20 mouse cellular contexts compared by ENCODE assay signal in genomic region chr6:89380751-89381150, GRCm38 (mm10).
"Had no signal": no experiment of that assay in that cellular context is flagged by ENCODE, and none has a peak within 500 bp of the region (broad histone marks: within the 10 kb centered on the region; RNA-seq: fewer than 3 reads in every experiment).

No protein-coding gene starts in this region.

- H3K36me3 ChIP-seq: liver, embryonic 13.5 days; midbrain, embryonic 12.5 days; midbrain, embryonic 15.5 days; neural tube, embryonic 13.5 days had no signal

- H3K4me1 ChIP-seq: liver, embryonic 13.5 days; midbrain, embryonic 12.5 days; midbrain, embryonic 15.5 days; neural tube, embryonic 13.5 days had no signal

- H3K4me3 ChIP-seq: layer of hippocampus, adult 2 months; left cerebral cortex, adult 2 months; liver, embryonic 13.5 days; midbrain, embryonic 12.5 days; midbrain, embryonic 15.5 days; myocyte; neural tube, embryonic 13.5 days had no signal

- H3K27me3 ChIP-seq: liver, embryonic 13.5 days; midbrain, embryonic 15.5 days; neural tube, embryonic 13.5 days had no signal

- DNase-seq: kidney, adult 9 months; kidney, postnatal 14 days; layer of hippocampus, postnatal 36 days; liver, embryonic 13.5 days; lung, adult 2 months; lung, postnatal 14 days; lung, postnatal 4 days; right cerebral cortex, adult 18-20 months; right cerebral cortex, postnatal 14 days; right cerebral cortex, postnatal 4 days; thymus, adult 2 months; thymus, postnatal 14 days; thymus, postnatal 4 days had no signal

- H3K27ac ChIP-seq: layer of hippocampus, adult 2 months; left cerebral cortex, adult 2 months; liver, embryonic 13.5 days; midbrain, embryonic 12.5 days; midbrain, embryonic 15.5 days; neural tube, embryonic 13.5 days; stomach, postnatal 0 days had no signal
